Mouse (Mus musculus) cerebellum, adult 2 months (tissue): ENCODE measurements around the gene Zfp780b. TPM values are rescaled to one million over a fixed set of nuclear protein-coding genes. Genes with fewer than 3 reads are reported as not detected.
"Not testable (repeated sequence)": the region's sequence is repeated elsewhere in the genome, so short reads cannot be mapped to it uniquely, and the experiment has no call there.

Source experiments
- DNase-seq, 2 experiments: peaks; one replicate each; pipeline ENCODE4 v3.0.0; 2021
- H3K27ac ChIP-seq: fragments of 200-500 bp; 2 replicates; pipeline ENCODE4 v1.5.1; 2012; ENCODE audit warnings: low read length, control low read depth, inconsistent platforms; ENCODE audit not compliant: insufficient read depth
- H3K27me3 ChIP-seq: fragments of 200-500 bp; 2 replicates; pipeline ENCODE4 v1.6.1; 2012; ENCODE audit warnings: inconsistent platforms, mild to moderate bottlenecking, low read length, moderate library complexity; ENCODE audit not compliant: control insufficient read depth, insufficient read depth
- H3K4me1 ChIP-seq: fragments of 200-500 bp; 2 replicates; pipeline ENCODE4 v1.6.1; 2011; ENCODE audit warnings: low read length; ENCODE audit not compliant: control insufficient read depth, insufficient read depth
- H3K4me3 ChIP-seq: fragments of 200-500 bp; replicated peaks from 2 replicates; pipeline ENCODE3; 2011; ENCODE audit warnings: mild to moderate bottlenecking, low read depth, low read length, control low read depth; ENCODE audit not compliant: insufficient read depth
- CTCF ChIP-seq: fragments of 200-500 bp; IDR thresholded peaks from 2 replicates; pipeline ENCODE4 v1.5.1; 2011; ENCODE audit warnings: low read depth, mild to moderate bottlenecking, control low read depth, low read length, moderate library complexity, borderline replicate concordance; ENCODE audit not compliant: insufficient read depth
- POLR2A ChIP-seq: fragments of 200-500 bp; IDR thresholded peaks from 2 replicates; pipeline ENCODE4 v1.6.1; 2011; ENCODE audit warnings: low read length, control low read depth, borderline replicate concordance; ENCODE audit not compliant: insufficient read depth
- WGBS: fragments of 180-500 bp; shearing (Covaris S2); methylation state at CpG from one replicate; pipeline ENCODE4 v1.1.7; 2018; 5-methylcytosine and 5-hydroxymethylcytosine counted together
- polyA plus RNA-seq: library from polyadenylated mRNA; depleted of rRNA; stranded (reverse); fragments of >200 nt; gene quantifications from 2 replicates; pipeline ENCODE4 v1.2.3, GENCODE M21; 2012; rRNA removed

Zfp780b gene
- polyA plus RNA-seq, result 10.2 and 10.3 TPM in 2 replicates

GRCm38 (mm10) chr7:27978683-27979528 lies at the start of gene Zfp780b:
Zfp780b (minus strand) TSS chr7:27979171.
- Histone ChIP-seq H3K4me1 (peaks cover 5% of the 10 kb centered on the region), H3K27ac (peak within 1 kb of the TSS; percentile 39; the same call in 1 of the 2 replicates), H3K4me3 (peak within 1 kb of the TSS; percentile 100), H3K27me3 (no peaks in the 10 kb centered on the region)
- TF ChIP-seq CTCF (no peak), POLR2A (peak; percentile 84; the same call in 1 of the 2 replicates)
- under 1% methylated on average over 29 of the region's 29 CpGs for WGBS
- peak; percentile 80 to 84 for DNase-seq

- TF ChIP-seq POLR2A (no peak), CTCF (no peak)
- 17% methylated on average over 7 of the region's 7 CpGs for WGBS
- DNase-seq, result no peak
- H3K4me3 ChIP-seq, result peak overlapping the region; percentile 99
- H3K27ac ChIP-seq, result no peak overlapping the region
- no peaks in the 10 kb centered on the region for H3K27me3 ChIP-seq
- H3K4me1 ChIP-seq, result no peaks in the 10 kb centered on the region
Observed at GRCm38 (mm10) chr7:28014445-28014810, 35.5 kb upstream of the Zfp780b start.

GRCm38 (mm10) chr7:28013549-28014444 lies 34.8 kb upstream of the Zfp780b start, which contains the start of gene Zfp850:
Zfp850 (minus strand) TSS chr7:28014115.
- Histone ChIP-seq H3K4me1 (no peaks in the 10 kb centered on the region), H3K27ac (peak within 1 kb of the TSS; percentile 22; the same call in 1 of the 2 replicates), H3K4me3 (peak within 1 kb of the TSS; percentile 99), H3K27me3 (no peaks in the 10 kb centered on the region)
- peak; percentile 79 to 81 for DNase-seq
- TF ChIP-seq POLR2A (peak; percentile 30; the same call in 1 of the 2 replicates), CTCF (no peak)
- WGBS, result under 1% methylated on average over 47 of the region's 47 CpGs

- DNase-seq, result no peak
- Histone ChIP-seq H3K27me3 (no peaks in the 10 kb centered on the region), H3K4me3 (no peak overlapping the region), H3K27ac (no peak overlapping the region), H3K4me1 (no peaks in the 10 kb centered on the region)
- WGBS, result 77% methylated on average over 3 of the region's 3 CpGs
- TF ChIP-seq POLR2A (no peak), CTCF (no peak)
Observed at GRCm38 (mm10) chr7:28010271-28010670, 31.3 kb upstream of the Zfp780b start.

GRCm38 (mm10) chr7:27982197-27982596 lies 3.2 kb upstream of the Zfp780b start:
- H3K27ac ChIP-seq, result no peak overlapping the region
- no peaks in the 10 kb centered on the region for H3K27me3 ChIP-seq
- H3K4me3 ChIP-seq, result no peak overlapping the region
- no peak for DNase-seq
- H3K4me1 ChIP-seq, result no peaks in the 10 kb centered on the region; the same call in 1 of the 2 replicates
- 70% methylated on average over 2 of the region's 2 CpGs for WGBS
- TF ChIP-seq CTCF (no peak), POLR2A (no peak)

GRCm38 (mm10) chr7:27949451-27949850 lies 29.5 kb downstream of the Zfp780b start:
- not testable (repeated sequence) for H3K27me3 ChIP-seq, H3K27ac ChIP-seq, DNase-seq, H3K4me3 ChIP-seq, H3K4me1 ChIP-seq
- 90% methylated on average over 13 of the region's 13 CpGs for WGBS

GRCm38 (mm10) chr7:27941869-27942268 lies 37.1 kb downstream of the Zfp780b start:
- not testable (repeated sequence) for H3K27ac ChIP-seq, H3K27me3 ChIP-seq, H3K4me1 ChIP-seq, H3K4me3 ChIP-seq
- WGBS, result 21% methylated on average over 5 of the region's 7 CpGs
- DNase-seq, result peak in 1 of 2 experiments; percentile 31

- H3K27ac ChIP-seq, DNase-seq, H3K4me3 ChIP-seq, H3K4me1 ChIP-seq, H3K27me3 ChIP-seq: not testable (repeated sequence)
- WGBS, result 19% methylated on average over 1 of the region's 9 CpGs
Observed at GRCm38 (mm10) chr7:27933800-27934158, 45.2 kb downstream of the Zfp780b start.
